Mouse (Mus musculus) myocyte (in vitro differentiated cells): ENCODE measurements around the gene Krtap7-1. TPM values are rescaled to one million over a fixed set of nuclear protein-coding genes. Genes with fewer than 3 reads are reported as not detected.

Experiments
- H3K27me3 ChIP-seq: one replicate; pipeline ENCODE4 v1.6.1; 2011; ENCODE audit not compliant: control insufficient read depth, insufficient read depth, insufficient read length
- H3K36me3 ChIP-seq: one replicate; pipeline ENCODE4 v1.6.1; 2011; ENCODE audit not compliant: control insufficient read depth, insufficient read depth
- H3K4me2 ChIP-seq: one replicate; pipeline ENCODE4 v1.6.1; 2011; ENCODE audit warnings: low read depth, control low read depth
- H3K4me3 ChIP-seq: one replicate; pipeline ENCODE4 v1.5.1; 2011; ENCODE audit warnings: mild to moderate bottlenecking, control low read depth, moderate library complexity
- H3K79me2 ChIP-seq: one replicate; pipeline ENCODE4 v1.6.1; 2011; ENCODE audit not compliant: control insufficient read depth, insufficient read depth
- H3ac ChIP-seq: one replicate; pipeline ENCODE4 v1.6.1; 2011; ENCODE audit not compliant: control insufficient read depth, insufficient read length
- CEBPB ChIP-seq: IDR thresholded peaks from 2 replicates; pipeline ENCODE4 v1.6.1; 2011; ENCODE audit warnings: mild to moderate bottlenecking, moderate library complexity; ENCODE audit not compliant: poor library complexity, insufficient read depth, severe bottlenecking
- E2F4 ChIP-seq: IDR thresholded peaks from one replicate; pipeline ENCODE4 v1.6.1; 2011; ENCODE audit warnings: mild to moderate bottlenecking, control low read depth, moderate library complexity; ENCODE audit not compliant: insufficient read depth
- MAX ChIP-seq: IDR thresholded peaks from one replicate; pipeline ENCODE4 v1.6.1; 2011; ENCODE audit warnings: low read depth, mild to moderate bottlenecking, control low read depth
- MYOD1 ChIP-seq, 3 experiments: IDR thresholded peaks; one replicate each; pipeline ENCODE4 v1.6.1; 2011; ENCODE audit warnings: control low read depth in 2 of 3, low read depth in 2 of 3, mild to moderate bottlenecking in 2 of 3, moderate library complexity in 1 of 3; ENCODE audit not compliant: insufficient read length in 2 of 3, control insufficient read depth in 1 of 3
- MYOG ChIP-seq, 3 experiments: IDR thresholded peaks; one replicate each; pipeline ENCODE4 v1.6.1; 2011; ENCODE audit warnings: control low read depth in 2 of 3, low read depth in 2 of 3, mild to moderate bottlenecking in 2 of 3; ENCODE audit not compliant: insufficient read length in 2 of 3, control insufficient read depth in 1 of 3, insufficient read depth in 1 of 3
- POLR2A ChIP-seq: IDR thresholded peaks from one replicate; pipeline ENCODE4 v1.6.1; 2011; ENCODE audit warnings: low read depth, mild to moderate bottlenecking, control low read depth, moderate library complexity; ENCODE audit not compliant: insufficient read length
- POLR2AphosphoS2 ChIP-seq: IDR thresholded peaks from one replicate; pipeline ENCODE4 v1.6.1; 2011; ENCODE audit warnings: low read depth, control low read depth; ENCODE audit not compliant: insufficient read length
- REST ChIP-seq: IDR thresholded peaks from one replicate; pipeline ENCODE4 v1.6.1; 2011; ENCODE audit warnings: mild to moderate bottlenecking, control low read depth, moderate library complexity; ENCODE audit not compliant: insufficient read depth, insufficient read length
- SRF ChIP-seq: IDR thresholded peaks from one replicate; pipeline ENCODE4 v1.6.1; 2011; ENCODE audit warnings: low read depth; ENCODE audit not compliant: control insufficient read depth, insufficient read length
- TCF12 ChIP-seq: IDR thresholded peaks from one replicate; pipeline ENCODE4 v1.6.1; 2011; ENCODE audit warnings: mild to moderate bottlenecking, control low read depth; ENCODE audit not compliant: poor library complexity, insufficient read depth, severe bottlenecking
- TCF3 ChIP-seq: IDR thresholded peaks from one replicate; pipeline ENCODE4 v1.6.1; 2011; ENCODE audit warnings: low read depth, control low read depth; ENCODE audit not compliant: insufficient read length
- USF1 ChIP-seq: IDR thresholded peaks from one replicate; pipeline ENCODE4 v1.6.1; 2011; ENCODE audit warnings: low read depth, mild to moderate bottlenecking, control low read depth, moderate library complexity
- polyA plus RNA-seq: library from polyadenylated mRNA; unstranded; fragments of >200 nt; fragmentation: generic; extraction: Trizol; gene quantifications from one replicate; pipeline ENCODE4 v1.2.1, GENCODE M21; 2012; ENCODE audit warnings: missing spikeins

Krtap7-1 gene
- polyA plus RNA-seq, 1 experiment, result not detected

DNA sequence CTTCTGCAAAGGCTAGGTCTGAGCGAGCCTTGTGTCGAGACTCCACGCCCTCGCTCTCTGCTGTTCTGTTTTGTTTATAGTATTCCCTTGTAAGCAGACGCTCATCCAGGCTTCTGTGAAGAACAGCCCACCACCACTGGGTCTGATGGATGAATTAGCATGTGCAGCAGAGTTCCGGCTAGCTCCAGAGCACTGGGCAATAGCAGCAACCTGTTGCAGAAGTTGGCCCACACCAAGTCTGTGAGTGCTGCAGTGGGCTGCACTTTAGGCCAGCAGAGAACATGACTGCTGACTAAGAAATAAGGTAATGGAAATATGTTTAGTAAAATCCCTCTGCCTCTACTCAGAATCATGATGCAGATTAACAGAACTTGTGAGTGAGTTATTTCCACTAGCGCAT, 21.7 kb upstream of the Krtap7-1 start:
- Histone ChIP-seq H3K79me2 (no peaks in the 10 kb centered on the region), H3ac (no peak overlapping the region), H3K4me2 (no peak overlapping the region), H3K4me3 (no peak overlapping the region), H3K27me3 (no peaks in the 10 kb centered on the region), H3K36me3 (no peaks in the 10 kb centered on the region)
- no peak for TF ChIP-seq MYOG (IDR thresholded peaks at IDR 0.05; ENCODE audit: control insufficient read depth in 1 of 3, insufficient read depth in 1 of 3, insufficient read length in 2 of 3, low read depth in 2 of 3)
- no peak for TF ChIP-seq REST
- no peak for TF ChIP-seq POLR2A
- no peak for TF ChIP-seq POLR2AphosphoS2
- no peak for TF ChIP-seq TCF12
- TF ChIP-seq SRF, result no peak
- TF ChIP-seq MYOD1 (IDR thresholded peaks at IDR 0.05; ENCODE audit: control insufficient read depth in 1 of 3, insufficient read length in 2 of 3, low read depth in 2 of 3), result no peak
- TF ChIP-seq MAX, result no peak
- TF ChIP-seq CEBPB, result no peak
- TF ChIP-seq E2F4, result no peak
- no peak for TF ChIP-seq USF1
- TF ChIP-seq TCF3, result no peak

DNA sequence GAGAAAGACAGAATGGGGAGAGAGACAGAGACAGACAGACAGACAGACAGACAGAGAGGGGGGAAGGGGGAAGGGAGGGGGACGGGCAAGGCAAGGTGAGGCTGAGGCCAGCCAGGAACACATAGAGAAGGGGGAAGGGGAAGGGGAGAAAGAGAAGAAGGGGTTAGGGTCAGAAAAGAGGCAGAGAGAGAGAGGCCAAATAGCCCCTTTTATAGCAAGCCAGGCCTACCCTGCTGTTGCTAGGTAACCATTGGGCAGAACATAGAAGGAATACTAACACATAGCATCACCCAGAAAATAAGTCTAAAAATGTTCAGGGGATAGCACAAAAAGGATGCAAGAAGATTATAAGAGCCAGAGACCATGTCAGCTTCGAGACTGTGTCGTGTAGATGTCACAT, 20.3 kb upstream of the Krtap7-1 start:
- H3K4me3 ChIP-seq, result no peak overlapping the region
- no peaks in the 10 kb centered on the region for H3K36me3 ChIP-seq
- no peak overlapping the region for H3K4me2 ChIP-seq
- no peak for TF ChIP-seq E2F4
- no peak for TF ChIP-seq MYOD1 (IDR thresholded peaks at IDR 0.05; ENCODE audit: control insufficient read depth in 1 of 3, insufficient read length in 2 of 3, low read depth in 2 of 3)
- no peak for TF ChIP-seq TCF12
- no peak for TF ChIP-seq MAX
- no peak for TF ChIP-seq REST
- no peak for TF ChIP-seq POLR2A
- TF ChIP-seq USF1, result no peak
- no peak for TF ChIP-seq POLR2AphosphoS2
- no peak for TF ChIP-seq CEBPB
- TF ChIP-seq MYOG (IDR thresholded peaks at IDR 0.05; ENCODE audit: control insufficient read depth in 1 of 3, insufficient read depth in 1 of 3, insufficient read length in 2 of 3, low read depth in 2 of 3), result no peak
- no peak for TF ChIP-seq TCF3
- TF ChIP-seq SRF, result no peak
- no peaks in the 10 kb centered on the region for H3K27me3 ChIP-seq
- no peak overlapping the region for H3ac ChIP-seq
- no peaks in the 10 kb centered on the region for H3K79me2 ChIP-seq

DNA sequence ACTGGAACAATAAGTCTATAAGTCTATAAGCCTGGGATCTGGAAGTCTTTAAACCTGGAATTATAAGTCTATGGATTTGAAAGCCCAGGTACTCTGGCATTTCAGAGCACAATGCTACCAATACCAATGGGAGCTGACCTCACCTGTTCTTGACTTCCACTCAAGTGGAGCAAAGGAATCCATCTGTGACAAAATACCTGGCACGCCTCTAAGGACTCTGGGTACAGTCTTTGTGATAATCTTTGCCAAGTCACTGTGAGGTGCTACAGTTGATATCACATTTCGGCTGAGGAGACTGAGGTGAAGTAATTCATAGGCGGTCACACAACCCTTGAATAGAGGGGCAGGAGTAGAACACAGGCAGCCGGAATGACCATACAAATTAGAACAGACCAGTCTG, 12.9 kb upstream of the Krtap7-1 start:
- no peak for TF ChIP-seq SRF
- no peak for TF ChIP-seq TCF3
- TF ChIP-seq E2F4, result no peak
- TF ChIP-seq POLR2A, result no peak
- Histone ChIP-seq H3K79me2 (no peaks in the 10 kb centered on the region), H3ac (no peak overlapping the region), H3K4me2 (no peak overlapping the region), H3K4me3 (no peak overlapping the region), H3K27me3 (no peaks in the 10 kb centered on the region), H3K36me3 (no peaks in the 10 kb centered on the region)

DNA sequence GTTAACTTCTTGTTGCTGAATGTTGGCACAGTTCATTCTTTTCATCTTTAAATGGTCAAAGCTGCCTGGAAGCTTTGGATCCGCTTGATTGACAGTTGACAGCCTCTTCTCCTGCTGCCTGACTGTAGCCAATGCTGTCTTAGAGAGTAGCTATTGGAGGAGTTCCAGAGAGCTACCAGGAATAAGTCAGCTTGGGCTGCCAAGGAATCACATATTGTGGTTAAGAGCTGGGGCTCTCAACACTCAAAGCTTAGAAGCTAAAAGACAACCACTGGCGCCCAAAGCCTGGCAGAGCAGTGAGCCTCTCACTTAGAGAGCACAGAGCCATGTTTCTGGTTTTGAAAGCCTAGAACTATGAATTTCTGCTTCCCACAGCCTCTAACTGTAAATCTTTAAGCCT, 12.4 kb upstream of the Krtap7-1 start:
- Histone ChIP-seq H3K27me3 (no peaks in the 10 kb centered on the region), H3K36me3 (no peaks in the 10 kb centered on the region)

DNA sequence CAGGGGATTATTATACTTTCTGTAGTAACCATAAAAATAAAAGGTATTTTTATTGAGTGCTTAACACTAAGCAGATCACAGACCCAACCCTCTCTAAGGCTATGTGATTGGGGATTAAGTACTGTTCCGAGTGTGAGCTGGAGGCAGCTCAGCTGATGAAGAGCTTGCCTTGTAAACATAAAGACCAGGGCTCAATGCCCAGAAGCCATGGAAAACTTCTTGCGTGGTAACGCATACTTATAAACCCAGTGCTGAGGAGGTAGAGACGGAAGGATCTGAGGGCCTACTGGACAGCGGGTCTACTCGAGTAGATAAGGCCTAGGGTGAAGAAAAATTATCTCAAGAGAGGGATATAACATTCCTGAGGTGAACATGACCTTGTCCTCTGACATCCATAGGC, 12.0 kb upstream of the Krtap7-1 start:
- TF ChIP-seq REST (no peak), TCF3 (no peak), CEBPB (no peak), E2F4 (no peak), POLR2AphosphoS2 (no peak), SRF (no peak), MYOD1 (IDR thresholded peaks at IDR 0.05; ENCODE audit: control insufficient read depth in 1 of 3, insufficient read length in 2 of 3, low read depth in 2 of 3) (no peak), MYOG (IDR thresholded peaks at IDR 0.05; ENCODE audit: control insufficient read depth in 1 of 3, insufficient read depth in 1 of 3, insufficient read length in 2 of 3, low read depth in 2 of 3) (no peak), POLR2A (no peak), MAX (no peak), TCF12 (no peak), USF1 (no peak)
- Histone ChIP-seq H3ac (no peak overlapping the region), H3K4me3 (no peak overlapping the region), H3K36me3 (no peaks in the 10 kb centered on the region), H3K27me3 (no peaks in the 10 kb centered on the region), H3K79me2 (no peaks in the 10 kb centered on the region), H3K4me2 (no peak overlapping the region)

More for the DNA sequence above, 12.4 kb upstream of the Krtap7-1 start:
- Histone ChIP-seq H3K4me2 (no peak overlapping the region), H3ac (no peak overlapping the region), H3K4me3 (no peak overlapping the region), H3K79me2 (no peaks in the 10 kb centered on the region)
- TF ChIP-seq POLR2AphosphoS2 (no peak), TCF12 (no peak), POLR2A (no peak), USF1 (no peak), SRF (no peak), TCF3 (no peak)

DNA sequence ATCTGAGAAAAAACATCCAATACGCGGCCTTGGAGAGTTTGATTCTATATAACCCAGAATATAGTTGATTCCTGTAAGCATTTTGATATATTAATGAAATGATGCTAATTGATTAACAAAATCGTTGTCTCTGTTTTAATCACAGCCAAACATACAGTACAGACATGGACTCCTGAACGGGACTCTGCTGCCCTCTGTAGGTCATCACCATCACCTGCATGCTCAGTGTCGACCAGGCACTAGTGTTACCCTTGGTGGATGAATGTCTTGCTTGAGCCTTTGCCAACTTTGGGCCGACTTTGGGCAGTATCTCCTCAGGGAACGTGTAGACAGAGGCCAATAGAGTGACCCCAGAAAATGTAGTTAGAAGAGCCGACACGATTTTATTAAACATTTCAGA, 9.5 kb upstream of the Krtap7-1 start:
- H3K4me3 ChIP-seq, result no peak overlapping the region
- H3K4me2 ChIP-seq, result no peak overlapping the region
- TF ChIP-seq POLR2AphosphoS2 (no peak), TCF12 (no peak), MAX (no peak), SRF (no peak), E2F4 (no peak), TCF3 (no peak), USF1 (no peak), MYOG (IDR thresholded peaks at IDR 0.05; ENCODE audit: control insufficient read depth in 1 of 3, insufficient read depth in 1 of 3, insufficient read length in 2 of 3, low read depth in 2 of 3) (no peak), MYOD1 (IDR thresholded peaks at IDR 0.05; ENCODE audit: control insufficient read depth in 1 of 3, insufficient read length in 2 of 3, low read depth in 2 of 3) (no peak), REST (no peak), CEBPB (no peak), POLR2A (no peak)
- no peaks in the 10 kb centered on the region for H3K36me3 ChIP-seq
- no peaks in the 10 kb centered on the region for H3K79me2 ChIP-seq
- no peak overlapping the region for H3ac ChIP-seq
- no peaks in the 10 kb centered on the region for H3K27me3 ChIP-seq
